ENCODE assay signal across 10 mouse cellular contexts in the genomic region with DNA sequence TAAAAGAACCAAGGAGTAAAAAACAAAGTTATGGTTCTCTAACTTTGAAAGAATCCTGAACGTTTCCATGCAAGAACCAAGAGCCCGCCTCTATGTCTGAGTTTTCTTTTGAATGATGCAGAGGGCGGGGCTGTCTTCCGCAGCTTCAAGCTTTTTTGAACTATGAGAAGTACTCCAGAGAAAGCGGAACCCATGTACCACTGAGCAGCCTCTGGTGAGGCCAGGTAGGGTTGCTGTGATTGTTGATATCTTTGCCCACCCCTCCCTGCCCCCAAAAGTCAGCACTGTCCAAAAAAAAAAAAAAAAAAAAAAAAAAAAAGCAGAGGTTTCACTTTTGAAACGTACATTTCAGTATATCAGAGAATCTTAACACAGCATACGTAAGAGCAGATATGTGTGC.
DNase-seq lines count a peak whose midpoint lies in the region; ATAC-seq lines count a peak whose summit lies in the region.
"Had no signal": no experiment of that assay in that cellular context is flagged by ENCODE, and none has a peak within 500 bp of the region (broad histone marks: within the 10 kb centered on the region; RNA-seq: fewer than 3 reads in every experiment).

No protein-coding gene starts in this region.

- H3K9me3 ChIP-seq in heart, embryonic 12.5 days (replicated peaks), result no peaks in the 10 kb centered on the region
- H3K9me3 ChIP-seq in liver, embryonic 13.5 days (replicated peaks), result no peaks in the 10 kb centered on the region
- no peaks in the 10 kb centered on the region for H3K9me3 ChIP-seq in forebrain, embryonic 15.5 days
- no peaks in the 10 kb centered on the region for H3K9me3 ChIP-seq in midbrain, embryonic 16.5 days (replicated peaks; ENCODE audit: control insufficient read depth, low read length, poor library complexity, severe bottlenecking)

- H3K27ac ChIP-seq in heart, embryonic 12.5 days (ENCODE audit: poor library complexity, severe bottlenecking), result no peak overlapping the region; the same call in 1 of the 2 replicates
- peak overlapping the region; percentile 45; the same call in 1 of the 2 replicates for H3K27ac ChIP-seq in liver, embryonic 13.5 days
- no peak overlapping the region for H3K27ac ChIP-seq in forebrain, embryonic 15.5 days (replicated peaks)
- no peak overlapping the region for H3K27ac ChIP-seq in midbrain, embryonic 16.5 days (ENCODE audit: low read length)
- H3K27ac ChIP-seq: kidney, postnatal 0 days had no signal

- H3K4me1 ChIP-seq in heart, embryonic 12.5 days (replicated peaks), result peaks cover 29% of the 10 kb centered on the region
- H3K4me1 ChIP-seq in liver, embryonic 13.5 days (replicated peaks), result peaks cover 34% of the 10 kb centered on the region
- no peaks in the 10 kb centered on the region for H3K4me1 ChIP-seq in forebrain, embryonic 15.5 days
- no peaks in the 10 kb centered on the region for H3K4me1 ChIP-seq in midbrain, embryonic 16.5 days (ENCODE audit: control insufficient read depth, insufficient read depth, low read length)

- H3K27me3 ChIP-seq in heart, embryonic 12.5 days (replicated peaks), result no peaks in the 10 kb centered on the region
- H3K27me3 ChIP-seq in liver, embryonic 13.5 days, result peaks cover 12% of the 10 kb centered on the region
- H3K27me3 ChIP-seq in forebrain, embryonic 15.5 days, result no peaks in the 10 kb centered on the region
- H3K27me3 ChIP-seq in midbrain, embryonic 16.5 days (ENCODE audit: control insufficient read depth, insufficient read depth, low read depth, low read length), result no peaks in the 10 kb centered on the region
- H3K27me3 ChIP-seq: Patski had no signal

- WGBS in heart, embryonic 12.5 days, result 61% methylated on average over 7 of the region's 7 CpGs
- 28% methylated on average over 7 of the region's 7 CpGs for WGBS in liver, embryonic 13.5 days (ENCODE audit: insufficient replicate concordance)
- 63% methylated on average over 7 of the region's 7 CpGs for WGBS in forebrain, embryonic 15.5 days
- 64% methylated on average over 7 of the region's 7 CpGs for WGBS in midbrain, embryonic 16.5 days

- no peak overlapping the region for H3K9ac ChIP-seq in heart, embryonic 12.5 days
- H3K9ac ChIP-seq in liver, embryonic 13.5 days, result no peak overlapping the region
- H3K9ac ChIP-seq in forebrain, embryonic 15.5 days (replicated peaks), result no peak overlapping the region
- no peak overlapping the region for H3K9ac ChIP-seq in midbrain, embryonic 16.5 days (ENCODE audit: low read depth, low read length)

- intact Hi-C loops in gastrocnemius, postnatal 14 days (cut with DNase I; ENCODE audit: low total_unique reads), result no loop called here

- peak; percentile 55 for DNase-seq in heart, adult 8-10 months (ENCODE audit: low spot score)
- DNase-seq in T-cell, adult 2 months (ENCODE audit: low spot score), result peak; percentile 38
- no peak for DNase-seq in liver, embryonic 13.5 days
- DNase-seq in gastrocnemius, postnatal 14 days, result no peak

- H3K4me2 ChIP-seq in heart, embryonic 12.5 days, result no peak overlapping the region
- H3K4me2 ChIP-seq in liver, embryonic 13.5 days, result peak overlapping the region; percentile 57; the same call in 1 of the 2 replicates
- H3K4me2 ChIP-seq in forebrain, embryonic 15.5 days (replicated peaks), result no peak overlapping the region
- H3K4me2 ChIP-seq in midbrain, embryonic 16.5 days (ENCODE audit: low read length), result no peak overlapping the region

- ATAC-seq in heart, embryonic 12.5 days (ENCODE audit: insufficient number of reproducible peaks, low FRiP score), result no peak
- ATAC-seq in liver, embryonic 13.5 days (ENCODE audit: low read depth), result no peak
- ATAC-seq in neutrophil, adult 5-6 weeks (ENCODE audit: extremely low read depth, insufficient number of reproducible peaks, low FRiP score, poor library complexity, severe bottlenecking), result peak; percentile 65
- ATAC-seq in forebrain, embryonic 15.5 days (replicated peaks), result no peak
- no peak for ATAC-seq in midbrain, embryonic 16.5 days

- H3K36me3 ChIP-seq in heart, embryonic 12.5 days, result no peaks in the 10 kb centered on the region
- H3K36me3 ChIP-seq in liver, embryonic 13.5 days, result no peaks in the 10 kb centered on the region
- no peaks in the 10 kb centered on the region for H3K36me3 ChIP-seq in forebrain, embryonic 15.5 days
- H3K36me3 ChIP-seq in midbrain, embryonic 16.5 days (ENCODE audit: control insufficient read depth, insufficient read depth, low read length), result no peaks in the 10 kb centered on the region

- no peak overlapping the region for H3K4me3 ChIP-seq in heart, embryonic 12.5 days
- no peak overlapping the region for H3K4me3 ChIP-seq in liver, embryonic 13.5 days (replicated peaks)
- H3K4me3 ChIP-seq in forebrain, embryonic 15.5 days, result no peak overlapping the region
- no peak overlapping the region for H3K4me3 ChIP-seq in midbrain, embryonic 16.5 days (ENCODE audit: low read depth, low read length)

Comparison
In these comparisons a context has a peak if more than half of its experiments do, and no peak if none do; other contexts are left out.
1. DNase-seq: peak in heart, adult 8-10 months (single experiment) and T-cell, adult 2 months (single experiment); none in liver, embryonic 13.5 days (single experiment) and gastrocnemius, postnatal 14 days (single experiment).